Mouse (Mus musculus) bone marrow macrophage, adult 2 months (primary cell): ENCODE measurements around the gene Zkscan17.

Experiments used
- CTCF ChIP-seq: IDR thresholded peaks from 2 replicates; pipeline ENCODE4 v1.5.1; 2012; ENCODE audit warnings: low read depth, mild to moderate bottlenecking, low read length, moderate library complexity
- POLR2A ChIP-seq: IDR thresholded peaks from 2 replicates; pipeline ENCODE4 v1.6.1; 2012; ENCODE audit warnings: mild to moderate bottlenecking, low read depth, low read length, borderline replicate concordance

DNA sequence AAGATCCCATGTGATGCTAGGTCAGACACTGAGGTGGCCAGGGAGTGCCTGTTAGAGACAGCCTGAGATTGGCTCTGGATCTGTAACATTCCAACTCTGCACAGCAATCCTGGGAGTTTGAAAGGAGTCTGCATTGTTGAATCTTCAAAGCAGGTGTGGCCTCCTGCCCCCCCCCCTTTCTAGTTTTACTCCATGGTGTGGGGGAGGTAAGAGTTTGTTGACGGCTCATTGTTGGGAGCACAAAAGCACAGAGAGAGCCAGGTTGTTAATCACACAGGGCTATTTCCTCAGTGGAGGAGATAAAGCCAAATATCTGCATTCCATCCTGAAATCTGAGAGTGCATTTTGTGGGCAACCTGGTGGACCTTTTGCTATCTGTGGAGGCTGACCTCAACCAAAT is 15.0 kb downstream of the Zkscan17 start:
- TF ChIP-seq CTCF: no peak
- no peak for TF ChIP-seq POLR2A
